Comparison of ENCODE assay signal across 25 mouse cellular contexts in the genomic region with DNA sequence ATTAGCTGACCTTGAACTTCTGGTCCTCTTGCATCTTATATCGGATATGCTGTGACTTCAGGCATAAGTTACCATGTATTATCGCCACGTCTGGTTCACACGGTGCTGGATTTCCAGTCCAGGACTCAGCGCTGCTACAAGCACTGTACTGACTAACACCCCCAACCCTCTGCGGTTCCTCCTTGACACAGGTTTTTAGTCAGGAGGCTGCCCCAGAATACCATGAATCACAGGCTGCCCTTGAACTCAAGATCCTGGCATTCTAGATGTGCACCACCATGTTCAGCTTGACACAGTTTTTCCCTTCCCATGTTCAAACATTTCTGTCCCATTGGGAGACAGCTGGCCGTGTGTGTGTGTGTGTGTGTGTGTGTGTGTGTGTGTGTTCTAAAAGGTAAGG. TPM values are rescaled to one million over a fixed set of nuclear protein-coding genes. Genes with fewer than 3 reads are reported as not detected.
DNase-seq lines count a peak whose midpoint lies in the region; ATAC-seq and TF ChIP-seq lines count a peak whose summit lies in the region.
"Had no signal": no experiment of that assay in that cellular context is flagged by ENCODE, and none has a peak within 500 bp of the region (broad histone marks: within the 10 kb centered on the region; RNA-seq: fewer than 3 reads in every experiment).

No protein-coding gene starts in this region.

- ATAC-seq in heart, embryonic 16.5 days (replicated peaks; ENCODE audit: extremely low read depth, insufficient read depth, low FRiP score) = no peak
- no peak for ATAC-seq in kidney, postnatal 0 days (replicated peaks; ENCODE audit: low FRiP score, low read depth)

- peaks cover 3% of the 10 kb centered on the region; the same call in 1 of the 2 replicates for H3K36me3 ChIP-seq in heart, embryonic 10.5 days
- H3K36me3 ChIP-seq in heart, embryonic 16.5 days (ENCODE audit: control insufficient read depth, insufficient read depth) = no peaks in the 10 kb centered on the region
- no peaks in the 10 kb centered on the region for H3K36me3 ChIP-seq in kidney, postnatal 0 days (ENCODE audit: insufficient read depth, low read length)
- H3K36me3 ChIP-seq: hindbrain, embryonic 15.5 days had no signal

- H3K4me3 ChIP-seq in heart, embryonic 10.5 days = peak overlapping the region; percentile 32
- no peak overlapping the region for H3K4me3 ChIP-seq in heart, embryonic 16.5 days (ENCODE audit: low read length)
- H3K4me3 ChIP-seq in kidney, postnatal 0 days (replicated peaks; ENCODE audit: low read depth, low read length) = no peak overlapping the region
- H3K4me3 ChIP-seq: embryonic facial prominence, embryonic 12.5 days; forebrain, embryonic 12.5 days; hindbrain, embryonic 15.5 days; limb, embryonic 12.5 days; liver, embryonic 12.5 days; megakaryocyte, embryonic 14.5 days; neural tube, embryonic 12.5 days had no signal

- no peak for DNase-seq in heart, embryonic 10.5 days (ENCODE audit: low spot score)
- DNase-seq in heart, postnatal 36 days = no peak
- DNase-seq in heart, adult 18-20 months = no peak
- no peak for DNase-seq in kidney, postnatal 0 days (ENCODE audit: low spot score)
- no peak for DNase-seq in kidney, adult 11 months
- DNase-seq in R1 (ENCODE audit: low read depth, low spot score) = peak; percentile 51
- DNase-seq: B cell, adult 2 months; cerebellum, adult 2 months; cerebellum, postnatal 25 days; gastrocnemius, postnatal 36 days; layer of hippocampus, postnatal 36 days; midbrain, embryonic 14.5 days; right cerebral cortex, postnatal 14 days; thymus, adult 2 months had no signal

- peak overlapping the region; percentile 70 for H3K27ac ChIP-seq in heart, embryonic 10.5 days
- peak overlapping the region; percentile 61 for H3K27ac ChIP-seq in heart, embryonic 16.5 days (ENCODE audit: low read length)
- H3K27ac ChIP-seq in kidney, postnatal 0 days = 0 out of 2 replicates have a peak overlapping the region, but pooled peaks have one; percentile 22
- H3K27ac ChIP-seq: embryonic facial prominence, embryonic 12.5 days; forebrain, embryonic 12.5 days; hindbrain, embryonic 15.5 days; limb, embryonic 12.5 days; liver, embryonic 12.5 days; neural tube, embryonic 12.5 days; stomach, postnatal 0 days had no signal

- no peak overlapping the region for H3K9ac ChIP-seq in heart, embryonic 16.5 days (ENCODE audit: low read length)
- H3K9ac ChIP-seq in kidney, postnatal 0 days (ENCODE audit: low read depth, low read length) = no peak overlapping the region
- H3K9ac ChIP-seq: embryonic facial prominence, embryonic 12.5 days; forebrain, embryonic 12.5 days; hindbrain, embryonic 15.5 days; limb, embryonic 12.5 days; liver, embryonic 12.5 days; neural tube, embryonic 12.5 days had no signal

- H3K4me2 ChIP-seq in heart, embryonic 16.5 days (ENCODE audit: low read depth, low read length) = no peak overlapping the region; the same call in 1 of the 2 replicates
- no peak overlapping the region for H3K4me2 ChIP-seq in kidney, postnatal 0 days (ENCODE audit: low read length)
- H3K4me2 ChIP-seq: embryonic facial prominence, embryonic 12.5 days; forebrain, embryonic 12.5 days; hindbrain, embryonic 15.5 days; limb, embryonic 12.5 days; liver, embryonic 12.5 days; neural tube, embryonic 12.5 days had no signal

- WGBS in heart, embryonic 10.5 days = 87% methylated on average over 7 of the region's 7 CpGs
- 80% methylated on average over 7 of the region's 7 CpGs for WGBS in heart, embryonic 16.5 days
- 76% methylated on average over 7 of the region's 7 CpGs for WGBS in kidney, postnatal 0 days

- no peak for TF ChIP-seq CTCF in kidney, postnatal 0 days (IDR thresholded peaks at IDR 0.05; ENCODE audit: low read depth)

- H3K27me3 ChIP-seq in heart, embryonic 10.5 days (ENCODE audit: insufficient read depth, poor library complexity, severe bottlenecking) = no peaks in the 10 kb centered on the region
- no peaks in the 10 kb centered on the region for H3K27me3 ChIP-seq in heart, embryonic 16.5 days (ENCODE audit: control insufficient read depth, insufficient read depth, low read length)
- H3K27me3 ChIP-seq in kidney, postnatal 0 days (ENCODE audit: insufficient read depth, low read length) = no peaks in the 10 kb centered on the region
- H3K27me3 ChIP-seq: CH12.LX; embryonic facial prominence, embryonic 12.5 days; forebrain, embryonic 12.5 days; hindbrain, embryonic 15.5 days; limb, embryonic 12.5 days; liver, embryonic 12.5 days; megakaryocyte, embryonic 14.5 days; neural tube, embryonic 12.5 days had no signal

- no peaks in the 10 kb centered on the region for H3K9me3 ChIP-seq in heart, embryonic 10.5 days
- H3K9me3 ChIP-seq in heart, embryonic 16.5 days (replicated peaks; ENCODE audit: control insufficient read depth, low read length) = no peaks in the 10 kb centered on the region
- H3K9me3 ChIP-seq in kidney, postnatal 0 days (replicated peaks; ENCODE audit: low read length) = no peaks in the 10 kb centered on the region
- H3K9me3 ChIP-seq: embryonic facial prominence, embryonic 12.5 days; forebrain, embryonic 12.5 days; hindbrain, embryonic 15.5 days; limb, embryonic 12.5 days; liver, embryonic 12.5 days; megakaryocyte, embryonic 14.5 days; neural tube, embryonic 12.5 days had no signal

- H3K4me1 ChIP-seq in heart, embryonic 10.5 days = peaks cover 44% of the 10 kb centered on the region
- peaks cover 34% of the 10 kb centered on the region for H3K4me1 ChIP-seq in heart, embryonic 16.5 days (ENCODE audit: control insufficient read depth, insufficient read depth, low read length)
- peaks cover 16% of the 10 kb centered on the region; the same call in 1 of the 2 replicates for H3K4me1 ChIP-seq in kidney, postnatal 0 days (replicated peaks; ENCODE audit: insufficient read depth, low read length)
- H3K4me1 ChIP-seq: hindbrain, embryonic 15.5 days had no signal

- intact Hi-C loops in heart, postnatal 36 days (cut with DNase I) = no loop called here

RNA-seq across cellular contexts. Expression of a gene that starts 10.5 kb away (rescaled TPM):
- 5.4 and 5.8 TPM in 2 replicates for polyA plus RNA-seq in heart, embryonic 10.5 days (2016; fragmentation: Nextera tagmentation; extraction: Ambion mirVana)
- 1 to 10 TPM; 5.0 to 7.6 TPM for total RNA-seq in heart, postnatal 36 days (2021)
- polyA plus RNA-seq in heart, embryonic 16.5 days (2015; fragmentation: Nextera tagmentation; extraction: Ambion mirVana) = 2.3 and 3.0 TPM in 2 replicates
- total RNA-seq in heart, adult 18-20 months (2021) = 1 to 10 TPM; 4.0 to 4.2 TPM
- 2.8 TPM in 2 replicates for polyA plus RNA-seq in kidney, postnatal 0 days (2015; fragmentation: Nextera tagmentation; extraction: Ambion mirVana)

RNA-seq across cellular contexts. Expression of a gene that starts 34.7 kb away (rescaled TPM):
- polyA plus RNA-seq in heart, embryonic 10.5 days (2016; fragmentation: Nextera tagmentation; extraction: Ambion mirVana) = 15.2 and 15.9 TPM in 2 replicates
- 10 to 100 TPM in 1 of 2 experiments, 1 to 10 TPM in 1; 9.6 to 17.4 TPM for total RNA-seq in heart, postnatal 36 days (2021)
- 20.0 and 42.0 TPM in 2 replicates for polyA plus RNA-seq in heart, embryonic 16.5 days (2015; fragmentation: Nextera tagmentation; extraction: Ambion mirVana)
- total RNA-seq in heart, adult 18-20 months (2021) = 1 to 10 TPM; 8.0 to 9.8 TPM
- 11.8 and 17.4 TPM in 2 replicates for polyA plus RNA-seq in kidney, postnatal 0 days (2015; fragmentation: Nextera tagmentation; extraction: Ambion mirVana)
- total RNA-seq: left cerebral cortex, postnatal 10 days had no signal

RNA-seq across cellular contexts. Expression of a gene that starts 51.7 kb away (rescaled TPM):
- 90.1 and 96.5 TPM in 2 replicates for polyA plus RNA-seq in heart, embryonic 10.5 days (2016; fragmentation: Nextera tagmentation; extraction: Ambion mirVana)
- total RNA-seq in heart, postnatal 36 days (2021) = 100 to 1,000 TPM; 113 to 120 TPM
- 94.6 and 107 TPM in 2 replicates for polyA plus RNA-seq in heart, embryonic 16.5 days (2015; fragmentation: Nextera tagmentation; extraction: Ambion mirVana)
- 100 to 1,000 TPM; 121 to 126 TPM for total RNA-seq in heart, adult 18-20 months (2021)
- 84.7 and 85.1 TPM in 2 replicates for polyA plus RNA-seq in kidney, postnatal 0 days (2015; fragmentation: Nextera tagmentation; extraction: Ambion mirVana)
